Mouse (Mus musculus) heart, embryonic 14.5 days (tissue): ENCODE measurements around the gene Pfn4. TPM values are rescaled to one million over a fixed set of nuclear protein-coding genes. Genes with fewer than 3 reads are reported as not detected.
"Not testable (repeated sequence)": the region's sequence is repeated elsewhere in the genome, so short reads cannot be mapped to it uniquely, and the experiment has no call there.

ENCODE experiments used
- ATAC-seq: fragments of 200-750 bp; cut with Nextera tagmentation; 2 replicates; pipeline ENCODE4 v1.8.0; 2017; ENCODE audit warnings: low read depth, moderate TSS enrichment; ENCODE audit not compliant: insufficient number of reproducible peaks, insufficient read depth, low FRiP score
- H3K27ac ChIP-seq, 2 experiments: fragments of 200-500 bp in 1 of 2; fragments of 300-500 bp in 1 of 2; sonication (generic) in 1 of 2; replicated peaks in 1 of 2; 2 replicates each; pipeline ENCODE4 v1.5.1; 2012 to 2014; ENCODE audit warnings: low read depth in 2 of 2, low read length in 2 of 2, control low read depth in 1 of 2, mild to moderate bottlenecking in 1 of 2, mixed read lengths in 1 of 2; ENCODE audit not compliant: control insufficient read depth in 1 of 2, insufficient read depth in 1 of 2
- H3K27me3 ChIP-seq: fragments of 300-500 bp; sonication (generic); 2 replicates; pipeline ENCODE4 v1.6.1; 2014; ENCODE audit warnings: mild to moderate bottlenecking, low read length, control low read depth; ENCODE audit not compliant: control insufficient read depth, insufficient read depth
- H3K36me3 ChIP-seq: fragments of 300-500 bp; sonication (generic); 2 replicates; pipeline ENCODE4 v1.6.1; 2014; ENCODE audit warnings: mild to moderate bottlenecking, control low read depth, low read length, mixed read lengths; ENCODE audit not compliant: control insufficient read depth, insufficient read depth
- H3K4me1 ChIP-seq, 2 experiments: fragments of 200-500 bp in 1 of 2; fragments of 300-500 bp in 1 of 2; sonication (generic) in 1 of 2; 2 replicates each; pipeline ENCODE4 v1.6.1; 2012 to 2014; ENCODE audit warnings: low read length in 2 of 2, control low read depth in 1 of 2, mixed read lengths in 1 of 2; ENCODE audit not compliant: control insufficient read depth in 2 of 2, insufficient read depth in 2 of 2
- H3K4me2 ChIP-seq: fragments of 300-500 bp; sonication (generic); 2 replicates; pipeline ENCODE4 v1.6.1; 2014; ENCODE audit warnings: mild to moderate bottlenecking, low read length
- H3K4me3 ChIP-seq, 2 experiments: fragments of 200-500 bp in 1 of 2; fragments of 300-500 bp in 1 of 2; sonication (generic) in 1 of 2; 2 replicates each; pipeline ENCODE4 v1.5.1; 2012 to 2014; ENCODE audit warnings: low read length in 2 of 2, mild to moderate bottlenecking in 2 of 2, control low read depth in 1 of 2, low read depth in 1 of 2, moderate library complexity in 1 of 2; ENCODE audit not compliant: control insufficient read depth in 1 of 2, insufficient read depth in 1 of 2
- H3K9ac ChIP-seq: fragments of 300-500 bp; sonication (generic); 2 replicates; pipeline ENCODE4 v1.6.1; 2014; ENCODE audit warnings: mild to moderate bottlenecking, low read length
- H3K9me3 ChIP-seq: fragments of 300-500 bp; sonication (generic); 2 replicates; pipeline ENCODE4 v1.6.1; 2016; ENCODE audit warnings: low read length, control low read depth; ENCODE audit not compliant: control insufficient read depth
- WGBS: fragments of 180-500 bp; shearing (Covaris S2); extraction: QIAGEN DNeasy Blood & Tissue Kit; methylation state at CpG from one replicate; pipeline ENCODE4 v1.1.7; 2014; 5-methylcytosine and 5-hydroxymethylcytosine counted together
- polyA plus RNA-seq: library from polyadenylated mRNA; unstranded; fragments of >200 nt; fragmentation: Nextera tagmentation; extraction: Ambion mirVana; gene quantifications from 2 replicates; pipeline ENCODE4 v1.2.1, GENCODE M21; 2014

Gene Pfn4
- polyA plus RNA-seq, 1 experiment from 2014 or later: 2.8 TPM

DNA sequence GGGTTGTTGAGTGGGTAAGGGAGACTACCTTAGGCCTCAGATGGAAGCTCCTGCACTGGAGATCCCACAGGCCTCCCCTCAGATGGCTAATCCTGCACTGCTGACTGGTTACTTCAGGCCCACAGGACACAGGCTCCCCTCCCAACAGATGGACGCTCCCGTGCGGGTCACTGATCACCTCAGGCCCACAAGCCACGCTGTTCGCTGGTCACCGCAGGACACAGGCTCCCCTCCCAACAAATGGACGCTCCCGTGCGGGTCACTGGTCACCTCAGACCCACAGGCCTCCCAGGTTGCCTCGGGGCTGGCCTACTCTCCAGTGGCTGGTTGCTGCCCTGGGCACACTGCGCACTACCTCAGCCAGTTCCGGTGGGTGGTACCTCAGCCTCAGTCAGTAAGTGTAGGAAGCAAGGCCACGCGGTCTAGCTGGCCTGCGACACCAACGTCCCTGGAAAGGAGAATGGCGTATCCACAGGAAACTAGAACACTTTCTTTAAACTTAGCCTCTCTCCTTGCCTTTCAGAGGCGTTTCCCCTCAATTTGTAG is 30.7 kb upstream of the Pfn4 start, which contains the start of gene Fam228a:
Gene Fam228a (minus strand): TSS at position 400 of the 546 bp plus-strand sequence.
- no peak for ATAC-seq
- no peak within 1 kb of the TSS for H3K27ac ChIP-seq
- H3K4me3 ChIP-seq: no peak within 1 kb of the TSS
- no peaks in the 10 kb centered on the region for H3K36me3 ChIP-seq
- WGBS: 88% methylated on average over 18 of the region's 18 CpGs
- H3K9ac ChIP-seq: no peak within 1 kb of the TSS
- no peak within 1 kb of the TSS for H3K4me2 ChIP-seq
- no peaks in the 10 kb centered on the region for H3K9me3 ChIP-seq
- no peaks in the 10 kb centered on the region for H3K27me3 ChIP-seq
- no peaks in the 10 kb centered on the region for H3K4me1 ChIP-seq

GRCm38 (mm10) chr12:4740823-4741222 is 28.0 kb upstream of the Pfn4 start:
- no peak overlapping the region for H3K4me2 ChIP-seq
- no peak overlapping the region for H3K4me3 ChIP-seq
- no peaks in the 10 kb centered on the region for H3K4me1 ChIP-seq
- H3K27ac ChIP-seq: no peak overlapping the region
- H3K36me3 ChIP-seq: no peaks in the 10 kb centered on the region
- no peak for ATAC-seq
- no peaks in the 10 kb centered on the region for H3K27me3 ChIP-seq
- H3K9ac ChIP-seq: no peak overlapping the region
- H3K9me3 ChIP-seq: no peaks in the 10 kb centered on the region
- 73% methylated on average over 7 of the region's 7 CpGs for WGBS

- ATAC-seq: no peak
- WGBS: 76% methylated on average over 3 of the region's 3 CpGs
Measured at GRCm38 (mm10) chr12:4742183-4742582, 26.6 kb upstream of the Pfn4 start.

DNA sequence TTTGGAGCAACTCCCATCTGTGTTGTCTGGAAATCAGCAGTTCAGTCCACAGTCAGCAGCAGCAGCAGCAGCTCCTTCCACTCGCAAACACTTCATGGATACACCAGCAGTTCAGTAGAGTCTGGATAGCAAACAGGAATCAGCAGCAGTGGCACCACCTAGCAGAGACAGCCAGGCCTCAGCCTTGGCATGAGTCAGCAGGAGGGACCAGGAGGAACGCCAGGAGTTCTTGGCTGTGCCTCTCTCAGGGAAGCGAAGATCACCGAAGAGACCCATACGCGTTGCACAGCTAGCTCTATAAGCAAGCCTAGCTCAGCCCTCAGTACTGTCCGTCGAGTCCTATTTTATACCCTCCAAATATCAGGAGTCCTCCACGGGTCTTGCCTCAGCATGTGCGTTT is 24.3 kb upstream of the Pfn4 start:
- ATAC-seq: no peak
- H3K9me3 ChIP-seq: no peaks in the 10 kb centered on the region
- H3K4me3 ChIP-seq: no peak overlapping the region
- WGBS: 84% methylated on average over 10 of the region's 10 CpGs
- H3K4me2 ChIP-seq: no peak overlapping the region
- no peaks in the 10 kb centered on the region for H3K4me1 ChIP-seq
- no peaks in the 10 kb centered on the region for H3K36me3 ChIP-seq
- H3K27ac ChIP-seq: no peak overlapping the region
- H3K27me3 ChIP-seq: no peaks in the 10 kb centered on the region
- H3K9ac ChIP-seq: no peak overlapping the region

More at GRCm38 (mm10) chr12:4742183-4742582, 26.6 kb upstream of the Pfn4 start:
- Histone ChIP-seq H3K4me1 (no peaks in the 10 kb centered on the region), H3K4me3 (no peak overlapping the region), H3K9me3 (no peaks in the 10 kb centered on the region), H3K9ac (no peak overlapping the region), H3K4me2 (no peak overlapping the region), H3K36me3 (no peaks in the 10 kb centered on the region), H3K27ac (no peak overlapping the region), H3K27me3 (no peaks in the 10 kb centered on the region)

- H3K4me2 ChIP-seq, H3K27me3 ChIP-seq, H3K36me3 ChIP-seq, H3K9ac ChIP-seq, H3K4me3 ChIP-seq, H3K9me3 ChIP-seq, H3K27ac ChIP-seq, H3K4me1 ChIP-seq, ATAC-seq: not testable (repeated sequence)
- 85% methylated on average over 4 of the region's 4 CpGs for WGBS
Measured at GRCm38 (mm10) chr12:4754451-4754850, 14.4 kb upstream of the Pfn4 start.

DNA sequence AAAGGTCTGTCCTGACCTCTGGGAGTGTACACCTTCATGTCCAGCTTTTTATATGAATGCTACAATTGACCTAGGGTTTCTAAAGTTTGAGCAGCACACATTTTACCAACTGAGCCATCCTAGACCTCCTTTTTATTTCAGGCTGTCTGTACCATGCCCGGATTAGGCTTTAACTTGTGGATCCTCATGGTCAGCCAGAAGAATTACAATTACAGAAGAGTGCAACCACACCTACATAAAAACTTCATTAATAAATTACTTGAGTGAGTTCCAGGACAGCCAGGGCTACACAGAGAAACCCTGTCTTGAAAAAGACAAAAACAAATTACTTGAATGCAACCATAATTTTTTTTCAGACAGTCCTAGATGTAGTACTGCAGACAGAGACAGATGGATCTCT is 11.8 kb upstream of the Pfn4 start:
- Histone ChIP-seq H3K4me3 (no peak overlapping the region), H3K4me2 (no peak overlapping the region), H3K36me3 (no peaks in the 10 kb centered on the region), H3K9ac (no peak overlapping the region), H3K27ac (no peak overlapping the region), H3K4me1 (no peaks in the 10 kb centered on the region), H3K27me3 (no peaks in the 10 kb centered on the region), H3K9me3 (no peaks in the 10 kb centered on the region)
- 77% methylated on average over 1 of the region's 1 CpGs for WGBS
- ATAC-seq: no peak

DNA sequence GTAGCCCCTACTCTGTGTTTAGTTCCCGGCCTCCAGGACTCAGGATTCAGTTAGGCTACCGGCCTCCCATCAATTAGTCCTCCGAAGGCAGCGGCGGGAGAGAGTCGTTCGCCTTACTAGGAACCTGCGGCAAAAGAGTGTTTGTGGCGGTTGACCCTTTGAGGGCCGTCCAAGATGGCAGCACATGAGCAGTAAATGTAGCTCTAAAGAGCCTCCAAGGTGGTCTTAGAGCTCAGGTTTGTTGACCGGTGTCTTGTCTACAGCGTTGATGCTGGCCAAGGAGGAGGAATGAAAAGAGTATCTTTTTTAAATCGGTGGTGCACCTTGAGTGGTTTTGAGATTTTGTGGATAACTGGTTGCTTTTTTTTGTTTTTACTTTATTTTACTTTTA is 506 bp downstream of the Pfn4 start:
- peak overlapping the region in 1 of 2 experiments; percentile 73; a peak in 3 of 4 replicates for H3K27ac ChIP-seq
- no peaks in the 10 kb centered on the region for H3K27me3 ChIP-seq
- peak overlapping the region; percentile 54 to 85 for H3K4me3 ChIP-seq
- H3K9me3 ChIP-seq: no peaks in the 10 kb centered on the region
- H3K4me1 ChIP-seq: 0 out of 4 replicates have a peak, but pooled peaks cover 2% of the 10 kb centered on the region in 2 experiments
- WGBS: 21% methylated on average over 13 of the region's 13 CpGs
- H3K36me3 ChIP-seq: no peaks in the 10 kb centered on the region
- peak; percentile 28; the same call in 1 of the 2 replicates for ATAC-seq
- peak overlapping the region; percentile 66 for H3K4me2 ChIP-seq
- H3K9ac ChIP-seq: peak overlapping the region; percentile 83
